Mouse (Mus musculus): ENCODE measurements at regions not wholly inside any gene's neighbourhood (a gene's known extent, or its start where the extent isn't known, plus 50 kb on each side); places are given as distances from the start of the nearest gene placed in this dataset.

GRCm38 (mm10) chr8:25445968-25446367 is 621.8 kb upstream of the Adam5 start:
- TF ChIP-seq CTCF (IDR thresholded peaks at IDR 0.05; ENCODE audit: control insufficient read depth, insufficient read depth, low read length) (no peak), POLR2A (IDR thresholded peaks at IDR 0.05; ENCODE audit: borderline replicate concordance, control insufficient read depth, low read depth, low read length) (no peak)
